Mouse (Mus musculus): ENCODE results near the gene Tmem45b. TPM values are rescaled to one million over a fixed set of nuclear protein-coding genes. Genes with fewer than 3 reads are reported as not detected.
A peak's percentile ranks its signal among the peaks of the same experiment; 100 is the strongest.

Tmem45b gene
- polyA plus RNA-seq, 1 experiment from 2014 or later: 0.11 TPM

- H3K9me3 ChIP-seq (ENCODE audit: control insufficient read depth, low read length): no peaks in the 10 kb centered on the region
- H3K27me3 ChIP-seq (ENCODE audit: control insufficient read depth, insufficient read depth, low read depth, low read length): no peaks in the 10 kb centered on the region
- H3K4me1 ChIP-seq (replicated peaks; ENCODE audit: control insufficient read depth, insufficient read depth, low read length): no peaks in the 10 kb centered on the region
- peaks cover 33% of the 10 kb centered on the region for H3K36me3 ChIP-seq (ENCODE audit: control insufficient read depth, insufficient read depth, low read length)
- no peak overlapping the region for H3K9ac ChIP-seq (ENCODE audit: low read length)
- 87% methylated on average over 5 of the region's 5 CpGs for WGBS
- no peak overlapping the region for H3K4me3 ChIP-seq (ENCODE audit: low read length)
- no peak overlapping the region for H3K4me2 ChIP-seq (ENCODE audit: low read depth, low read length)
- ATAC-seq (ENCODE audit: low read depth): no peak
- H3K27ac ChIP-seq (ENCODE audit: low read length): no peak overlapping the region
These were observed 42.1 kb downstream of the Tmem45b start for GRCm38 (mm10) chr9:31422143-31422542.

- ATAC-seq (ENCODE audit: low read depth): no peak
- Histone ChIP-seq H3K4me2 (ENCODE audit: low read depth, low read length) (no peak overlapping the region), H3K27me3 (ENCODE audit: control insufficient read depth, insufficient read depth, low read depth, low read length) (no peaks in the 10 kb centered on the region), H3K36me3 (ENCODE audit: control insufficient read depth, insufficient read depth, low read length) (peaks cover 51% of the 10 kb centered on the region), H3K27ac (ENCODE audit: low read length) (no peak overlapping the region), H3K4me1 (replicated peaks; ENCODE audit: control insufficient read depth, insufficient read depth, low read length) (no peaks in the 10 kb centered on the region), H3K9me3 (ENCODE audit: control insufficient read depth, low read length) (no peaks in the 10 kb centered on the region), H3K4me3 (ENCODE audit: low read length) (no peak overlapping the region), H3K9ac (ENCODE audit: low read length) (no peak overlapping the region)
- 79% methylated on average over 1 of the region's 1 CpGs for WGBS
These were observed 45.4 kb downstream of the Tmem45b start for GRCm38 (mm10) chr9:31418821-31419220.

- no peaks in the 10 kb centered on the region for H3K9me3 ChIP-seq (ENCODE audit: control insufficient read depth, low read length)
- ATAC-seq (ENCODE audit: low read depth): no peak
- H3K4me2 ChIP-seq (ENCODE audit: low read depth, low read length): no peak overlapping the region
- H3K4me3 ChIP-seq (ENCODE audit: low read length): no peak overlapping the region
- no peak overlapping the region for H3K27ac ChIP-seq (ENCODE audit: low read length)
- no peak overlapping the region for H3K9ac ChIP-seq (ENCODE audit: low read length)
- 73% methylated on average over 4 of the region's 4 CpGs for WGBS
- no peaks in the 10 kb centered on the region for H3K27me3 ChIP-seq (ENCODE audit: control insufficient read depth, insufficient read depth, low read depth, low read length)
- H3K36me3 ChIP-seq (ENCODE audit: control insufficient read depth, insufficient read depth, low read length): peaks cover 67% of the 10 kb centered on the region
- no peaks in the 10 kb centered on the region for H3K4me1 ChIP-seq (replicated peaks; ENCODE audit: control insufficient read depth, insufficient read depth, low read length)
These were observed 52.1 kb downstream of the Tmem45b start for GRCm38 (mm10) chr9:31412165-31412564.

GRCm38 (mm10) chr9:31405217-31405616 is 59.0 kb downstream of the Tmem45b start:
- H3K4me2 ChIP-seq (ENCODE audit: low read depth, low read length): no peak overlapping the region
- no peaks in the 10 kb centered on the region for H3K9me3 ChIP-seq (ENCODE audit: control insufficient read depth, low read length)
- H3K4me3 ChIP-seq (ENCODE audit: low read length): no peak overlapping the region
- H3K36me3 ChIP-seq (ENCODE audit: control insufficient read depth, insufficient read depth, low read length): peaks cover 50% of the 10 kb centered on the region
- no peaks in the 10 kb centered on the region for H3K4me1 ChIP-seq (replicated peaks; ENCODE audit: control insufficient read depth, insufficient read depth, low read length)
- WGBS: 59% methylated on average over 6 of the region's 6 CpGs
- H3K27me3 ChIP-seq (ENCODE audit: control insufficient read depth, insufficient read depth, low read depth, low read length): no peaks in the 10 kb centered on the region
- H3K9ac ChIP-seq (ENCODE audit: low read length): no peak overlapping the region
- no peak for ATAC-seq (ENCODE audit: low read depth)
- no peak overlapping the region for H3K27ac ChIP-seq (ENCODE audit: low read length)

GRCm38 (mm10) chr9:31404311-31404710 is 60.0 kb downstream of the Tmem45b start:
- H3K36me3 ChIP-seq (ENCODE audit: control insufficient read depth, insufficient read depth, low read length): peaks cover 50% of the 10 kb centered on the region
- ATAC-seq (ENCODE audit: low read depth): no peak
- H3K4me3 ChIP-seq (ENCODE audit: low read length): no peak overlapping the region
- H3K4me1 ChIP-seq (replicated peaks; ENCODE audit: control insufficient read depth, insufficient read depth, low read length): no peaks in the 10 kb centered on the region
- H3K27ac ChIP-seq (ENCODE audit: low read length): no peak overlapping the region
- no peaks in the 10 kb centered on the region for H3K27me3 ChIP-seq (ENCODE audit: control insufficient read depth, insufficient read depth, low read depth, low read length)
- 85% methylated on average over 2 of the region's 2 CpGs for whole genome bisulfite sequencing
- H3K9ac ChIP-seq (ENCODE audit: low read length): no peak overlapping the region
- H3K9me3 ChIP-seq (ENCODE audit: control insufficient read depth, low read length): no peaks in the 10 kb centered on the region
- no peak overlapping the region for H3K4me2 ChIP-seq (ENCODE audit: low read depth, low read length)

DNA sequence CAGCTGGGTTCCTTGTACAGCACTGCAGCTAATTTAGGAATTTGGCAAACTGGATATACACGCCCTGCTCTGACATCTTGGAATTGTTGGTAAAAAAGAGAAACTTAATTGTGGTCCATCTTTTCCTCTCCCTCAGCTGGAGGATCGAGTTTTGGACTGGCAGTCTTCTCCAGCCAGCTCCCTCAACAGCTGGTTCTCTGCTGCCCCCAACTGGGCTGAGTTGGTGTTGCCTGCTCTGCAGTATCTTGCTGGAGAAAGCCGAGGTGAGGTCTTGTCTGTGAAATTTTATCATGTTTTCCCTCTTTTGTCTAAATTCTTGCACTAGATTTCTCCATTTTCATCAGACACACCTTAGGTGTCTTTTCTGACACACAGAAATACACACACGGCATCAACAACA is 63.8 kb downstream of the Tmem45b start:
- WGBS: 41% methylated on average over 4 of the region's 4 CpGs
- no peak; the same call in 1 of the 2 replicates for ATAC-seq (ENCODE audit: low read depth)
- H3K27me3 ChIP-seq (ENCODE audit: control insufficient read depth, insufficient read depth, low read depth, low read length): no peaks in the 10 kb centered on the region
- H3K4me3 ChIP-seq (ENCODE audit: low read length): no peak overlapping the region
- H3K4me2 ChIP-seq (ENCODE audit: low read depth, low read length): no peak overlapping the region
- H3K27ac ChIP-seq (ENCODE audit: low read length): no peak overlapping the region
- H3K9me3 ChIP-seq (ENCODE audit: control insufficient read depth, low read length): no peaks in the 10 kb centered on the region
- H3K4me1 ChIP-seq (replicated peaks; ENCODE audit: control insufficient read depth, insufficient read depth, low read length): no peaks in the 10 kb centered on the region
- H3K36me3 ChIP-seq (ENCODE audit: control insufficient read depth, insufficient read depth, low read length): peaks cover 61% of the 10 kb centered on the region
- H3K9ac ChIP-seq (ENCODE audit: low read length): no peak overlapping the region

- Histone ChIP-seq H3K9ac (ENCODE audit: low read length) (no peak overlapping the region; the same call in 1 of the 2 replicates), H3K27me3 (ENCODE audit: control insufficient read depth, insufficient read depth, low read depth, low read length) (no peaks in the 10 kb centered on the region), H3K36me3 (ENCODE audit: control insufficient read depth, insufficient read depth, low read length) (peaks cover 9% of the 10 kb centered on the region; the same call in 1 of the 2 replicates), H3K4me1 (replicated peaks; ENCODE audit: control insufficient read depth, insufficient read depth, low read length) (peaks cover 12% of the 10 kb centered on the region), H3K27ac (ENCODE audit: low read length) (no peak overlapping the region), H3K9me3 (ENCODE audit: control insufficient read depth, low read length) (no peaks in the 10 kb centered on the region), H3K4me3 (ENCODE audit: low read length) (peak overlapping the region; percentile 86), H3K4me2 (ENCODE audit: low read depth, low read length) (peak overlapping the region; percentile 75)
- WGBS: 80% methylated on average over 5 of the region's 5 CpGs
- ATAC-seq (ENCODE audit: low read depth): no peak
These were observed 77.1 kb downstream of the Tmem45b start for GRCm38 (mm10) chr9:31387206-31387605.

DNA sequence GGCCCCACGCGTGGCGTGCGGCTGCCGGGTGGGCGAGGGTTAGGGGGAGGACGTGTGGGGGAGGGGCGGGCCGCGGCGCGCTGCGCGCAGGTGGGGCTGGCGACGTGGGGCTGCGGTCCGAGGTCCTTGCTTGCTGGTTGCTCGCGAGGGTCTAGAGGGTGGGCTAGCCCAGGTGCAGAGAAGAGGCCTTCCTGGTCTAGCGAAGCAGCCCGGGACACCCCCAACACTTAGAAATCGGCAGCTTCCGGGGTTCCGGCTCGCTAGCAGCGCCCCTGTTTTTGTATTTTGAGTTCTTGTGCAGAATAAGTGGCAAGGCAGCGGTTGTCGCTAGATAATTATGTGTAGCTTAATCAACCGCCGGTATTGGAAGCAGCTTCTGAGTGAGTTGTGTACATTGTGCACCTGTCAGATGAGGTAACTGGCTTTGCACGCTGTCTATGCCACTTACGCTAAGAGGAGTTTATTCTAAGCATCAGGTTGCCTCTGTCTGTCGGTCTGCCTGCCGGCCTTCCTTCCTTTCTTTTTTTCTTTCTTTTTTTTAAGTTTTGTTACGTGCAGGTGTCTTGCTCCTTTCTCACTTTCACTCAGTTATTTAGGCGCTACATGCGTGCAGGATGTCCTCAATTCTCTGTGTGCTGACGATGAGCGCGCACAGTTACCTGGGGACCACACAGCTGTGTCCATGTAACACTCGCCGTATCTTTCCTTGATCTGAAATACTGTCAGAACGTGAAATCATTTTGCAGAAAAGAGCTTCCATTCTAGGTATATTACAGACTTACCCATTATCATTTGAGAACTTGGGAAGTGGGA is 77.7 kb downstream of the Tmem45b start:
- peak; percentile 66 for ATAC-seq (ENCODE audit: low read depth)
- peak overlapping the region; percentile 75 for H3K4me2 ChIP-seq (ENCODE audit: low read depth, low read length)
- H3K36me3 ChIP-seq (ENCODE audit: control insufficient read depth, insufficient read depth, low read length): peaks cover 4% of the 10 kb centered on the region; the same call in 1 of the 2 replicates
- peak overlapping the region; percentile 37; the same call in 1 of the 2 replicates for H3K27ac ChIP-seq (ENCODE audit: low read length)
- 9% methylated on average over 36 of the region's 44 CpGs for WGBS
- H3K4me3 ChIP-seq (ENCODE audit: low read length): peak overlapping the region; percentile 86
- peaks cover 12% of the 10 kb centered on the region for H3K4me1 ChIP-seq (replicated peaks; ENCODE audit: control insufficient read depth, insufficient read depth, low read length)
- H3K9me3 ChIP-seq (ENCODE audit: control insufficient read depth, low read length): no peaks in the 10 kb centered on the region
- peak overlapping the region; percentile 86 for H3K9ac ChIP-seq (ENCODE audit: low read length)
- H3K27me3 ChIP-seq (ENCODE audit: control insufficient read depth, insufficient read depth, low read depth, low read length): no peaks in the 10 kb centered on the region

- H3K36me3 ChIP-seq (ENCODE audit: control insufficient read depth, insufficient read depth, low read length): peaks cover 4% of the 10 kb centered on the region; the same call in 1 of the 2 replicates
- no peaks in the 10 kb centered on the region for H3K9me3 ChIP-seq (ENCODE audit: control insufficient read depth, low read length)
- 0% methylated on average over 41 of the region's 46 CpGs for WGBS
- H3K4me3 ChIP-seq (ENCODE audit: low read length): peak within 1 kb of the TSS; percentile 86
- no peaks in the 10 kb centered on the region for H3K27me3 ChIP-seq (ENCODE audit: control insufficient read depth, insufficient read depth, low read depth, low read length)
- H3K27ac ChIP-seq (ENCODE audit: low read length): peak within 1 kb of the TSS; percentile 37; the same call in 1 of the 2 replicates
- H3K9ac ChIP-seq (ENCODE audit: low read length): peak within 1 kb of the TSS; percentile 86
- peaks cover 12% of the 10 kb centered on the region for H3K4me1 ChIP-seq (replicated peaks; ENCODE audit: control insufficient read depth, insufficient read depth, low read length)
- H3K4me2 ChIP-seq (ENCODE audit: low read depth, low read length): peak within 1 kb of the TSS; percentile 75
- ATAC-seq (ENCODE audit: low read depth): peak; percentile 99
These were observed 78.3 kb downstream of the Tmem45b start, which contains the start of gene Nfrkb for GRCm38 (mm10) chr9:31385947-31386354. TSS of gene Nfrkb (plus strand) at chr9:31386192.
